Mouse (Mus musculus): ENCODE results near the gene Fam216a. TPM values are rescaled to one million over a fixed set of nuclear protein-coding genes. Genes with fewer than 3 reads are reported as not detected.
"Not testable (repeated sequence)": the region's sequence is repeated elsewhere in the genome, so short reads cannot be mapped to it uniquely, and the experiment has no call there.

Fam216a gene
- total RNA-seq, 2 experiments from 2014 or later: 62.7 to 65.4 TPM

- intact Hi-C loops (cut with DNase I): no loop called here
- DNase-seq: peak; percentile 17
These were observed 47.3 kb downstream of the Fam216a start for GRCm38 (mm10) chr5:122324608-122325431.

- no peak for DNase-seq
- intact Hi-C loops (cut with DNase I): no loop called here
These were observed 48.6 kb downstream of the Fam216a start for GRCm38 (mm10) chr5:122323523-122323922.

- intact Hi-C loops (cut with DNase I): no loop called here
- DNase-seq: no peak
These were observed 51.9 kb downstream of the Fam216a start for GRCm38 (mm10) chr5:122320205-122320781.

GRCm38 (mm10) chr5:122319474-122320204 is 52.5 kb downstream of the Fam216a start:
- no peak for DNase-seq
- intact Hi-C loops (cut with DNase I): no loop called here

- DNase-seq; intact Hi-C loops (cut with DNase I): not testable (repeated sequence)
These were observed 53.2 kb downstream of the Fam216a start for GRCm38 (mm10) chr5:122318976-122319375.

- intact Hi-C loops (cut with DNase I): no loop called here
- DNase-seq: no peak
These were observed 54.1 kb downstream of the Fam216a start for GRCm38 (mm10) chr5:122318100-122318499.

GRCm38 (mm10) chr5:122317329-122318045 is 54.7 kb downstream of the Fam216a start:
- intact Hi-C loops (cut with DNase I): no loop called here
- peak; percentile 24 for DNase-seq

GRCm38 (mm10) chr5:122314966-122315667 is 57.0 kb downstream of the Fam216a start:
- intact Hi-C loops (cut with DNase I): no loop called here
- peak; percentile 77 for DNase-seq

Other genes with a start within 250 kb of the Fam216a start
- gene Ccdc63, start 231.5 kb downstream of the Fam216a start, total RNA-seq (2021): 1 to 10 TPM in 1 of 2 experiments, not detected in 1; 1.2 TPM
- 100 to 1,000 TPM; 212 to 227 TPM for gene Ppp1cc, start 214.1 kb downstream of the Fam216a start, total RNA-seq (2021)
- gene Hvcn1, start 165.6 kb downstream of the Fam216a start, total RNA-seq (2021): 1 to 10 TPM in 1 of 2 experiments, under 1 TPM in 1; 0.84 to 1.2 TPM
- gene Tctn1, start 107.9 kb downstream of the Fam216a start, total RNA-seq (2021): 10 to 100 TPM; 16.4 to 17.8 TPM
- 10 to 100 TPM; 17.1 to 18.5 TPM for gene Pptc7, start 88.0 kb downstream of the Fam216a start, total RNA-seq (2021)
- 1 to 10 TPM; 6.1 to 6.8 TPM for gene Rad9b, start 18.1 kb downstream of the Fam216a start, total RNA-seq (2021)
- 100 to 1,000 TPM; 202 to 208 TPM for gene Vps29, start 18.0 kb downstream of the Fam216a start, total RNA-seq (2021)
- gene Gpn3, start 488 bp downstream of the Fam216a start, total RNA-seq (2021): 10 to 100 TPM; 19.9 to 20.6 TPM
- 100 to 1,000 TPM; 258 to 271 TPM for gene Arpc3, start 19.5 kb upstream of the Fam216a start, total RNA-seq (2021)
- 10 to 100 TPM; 41.7 to 45.4 TPM for gene Anapc7, start 49.3 kb upstream of the Fam216a start, total RNA-seq (2021)
- 100 to 1,000 TPM; 385 to 392 TPM for gene Atp2a2, start 129.9 kb upstream of the Fam216a start, total RNA-seq (2021)
- gene Ift81, start 242.2 kb upstream of the Fam216a start, total RNA-seq (2021): 10 to 100 TPM; 38.3 to 49.6 TPM